Mouse (Mus musculus) CH12.LX (cell line): ENCODE measurements around the gene Tmed2. TPM values are rescaled to one million over a fixed set of nuclear protein-coding genes. Genes with fewer than 3 reads are reported as not detected.

Source experiments
- DNase-seq: peaks from one replicate; pipeline ENCODE4 v3.0.0-alpha.2; 2013; ENCODE audit errors: extremely low read depth
- H3K27ac ChIP-seq: 2 replicates; pipeline ENCODE4 v1.5.1; 2012; ENCODE audit warnings: low read depth, mild to moderate bottlenecking, control low read depth, moderate library complexity; ENCODE audit not compliant: insufficient read depth
- H3K27me3 ChIP-seq: replicated peaks from 2 replicates; pipeline ENCODE3; 2012; ENCODE audit warnings: inconsistent platforms
- H3K36me3 ChIP-seq, 2 experiments: replicated peaks in 1 of 2; 2 replicates each; pipeline versions ENCODE3 to v1.6.1; 2012; ENCODE audit warnings: inconsistent platforms in 1 of 2, low read length in 1 of 2, mild to moderate bottlenecking in 1 of 2, mixed read lengths in 1 of 2, moderate library complexity in 1 of 2; ENCODE audit not compliant: control insufficient read depth in 1 of 2, insufficient read depth in 1 of 2
- H3K4me1 ChIP-seq, 2 experiments: 2 replicates each; pipeline ENCODE4 v1.6.1; 2012; ENCODE audit warnings: inconsistent platforms in 1 of 2, moderate library complexity in 1 of 2; ENCODE audit not compliant: insufficient read depth in 2 of 2, control insufficient read depth in 1 of 2
- H3K4me2 ChIP-seq: 2 replicates; pipeline ENCODE4 v1.6.1; 2012; ENCODE audit warnings: low read depth, mild to moderate bottlenecking, control low read depth; ENCODE audit not compliant: poor library complexity, insufficient read depth, severe bottlenecking
- H3K4me3 ChIP-seq, 3 experiments: fragments of 150-350 bp in 1 of 3; sonication (generic) in 1 of 3; replicated peaks in 1 of 3; 2 replicates each; pipeline versions ENCODE3 to v1.5.1; 2011 to 2012; ENCODE audit warnings: low read depth in 2 of 3, low read length in 2 of 3, mild to moderate bottlenecking in 2 of 3, moderate library complexity in 2 of 3, control low read depth in 1 of 3, improper control_type of control experiment in 1 of 3, inconsistent platforms in 1 of 3, mixed read lengths in 1 of 3; ENCODE audit not compliant: poor library complexity in 1 of 3
- H3K79me2 ChIP-seq: replicated peaks from 2 replicates; pipeline ENCODE4 v1.6.1; 2012; ENCODE audit warnings: mild to moderate bottlenecking, moderate library complexity; ENCODE audit not compliant: control insufficient read depth, poor library complexity, insufficient read depth, severe bottlenecking; ENCODE audit errors: extremely low read depth
- H3K9ac ChIP-seq: 2 replicates; pipeline ENCODE4 v1.6.1; 2012; ENCODE audit warnings: low read depth, mild to moderate bottlenecking, control low read depth, moderate library complexity; ENCODE audit not compliant: insufficient read depth
- H3K9me3 ChIP-seq: replicated peaks from 2 replicates; pipeline ENCODE3; 2012; ENCODE audit warnings: low read length, inconsistent platforms, mixed read lengths
- CHD1 ChIP-seq: IDR thresholded peaks from 2 replicates; pipeline ENCODE4 v1.6.1; 2012; ENCODE audit warnings: low read depth, low read length, improper control_type of control experiment, inconsistent platforms
- CHD2 ChIP-seq: IDR thresholded peaks from 2 replicates; pipeline ENCODE4 v1.6.1; 2011; ENCODE audit warnings: low read length, improper control_type of control experiment
- CTCF ChIP-seq, 2 experiments: IDR thresholded peaks in 1 of 2; conservative IDR thresholded peaks in 1 of 2; 2 replicates each; pipeline ENCODE4 v1.5.1; 2011 to 2012; ENCODE audit warnings: low read depth in 2 of 2, low read length in 2 of 2, improper control_type of control experiment in 1 of 2, inconsistent platforms in 1 of 2, mild to moderate bottlenecking in 1 of 2, moderate library complexity in 1 of 2
- E2F4 ChIP-seq: IDR thresholded peaks from 2 replicates; pipeline ENCODE4 v1.6.1; 2011; ENCODE audit warnings: low read depth, low read length, improper control_type of control experiment; ENCODE audit not compliant: insufficient replicate concordance
- ELF1 ChIP-seq: IDR thresholded peaks from 2 replicates; pipeline ENCODE4 v1.6.1; 2014; ENCODE audit warnings: low read depth, mild to moderate bottlenecking, inconsistent platforms, low read length, improper control_type of control experiment
- ETS1 ChIP-seq: conservative IDR thresholded peaks from 2 replicates; pipeline ENCODE4 v1.6.1; 2012; ENCODE audit warnings: low read depth, mild to moderate bottlenecking, inconsistent platforms, low read length, improper control_type of control experiment, moderate library complexity
- GABPA ChIP-seq: IDR thresholded peaks from 2 replicates; pipeline ENCODE4 v1.6.1; 2012; ENCODE audit warnings: low read depth, low read length, improper control_type of control experiment, inconsistent platforms; ENCODE audit not compliant: insufficient replicate concordance
- HCFC1 ChIP-seq: IDR thresholded peaks from 2 replicates; pipeline ENCODE4 v1.6.1; 2012; ENCODE audit warnings: low read depth, mild to moderate bottlenecking, inconsistent platforms, low read length, improper control_type of control experiment
- IRF4 ChIP-seq: IDR thresholded peaks from 2 replicates; pipeline ENCODE4 v1.6.1; 2014; ENCODE audit warnings: low read depth, mild to moderate bottlenecking, inconsistent platforms, low read length, improper control_type of control experiment
- JUND ChIP-seq: conservative IDR thresholded peaks from 2 replicates; pipeline ENCODE4 v1.6.1; 2011; ENCODE audit warnings: low read depth, low read length, improper control_type of control experiment
- KAT2A ChIP-seq: IDR thresholded peaks from 2 replicates; pipeline ENCODE4 v1.6.1; 2012; ENCODE audit warnings: low read length, improper control_type of control experiment, inconsistent platforms; ENCODE audit not compliant: insufficient replicate concordance
- MAFK ChIP-seq: IDR thresholded peaks from 2 replicates; pipeline ENCODE4 v1.6.1; 2011; ENCODE audit warnings: low read length, improper control_type of control experiment; ENCODE audit not compliant: insufficient replicate concordance
- MAX ChIP-seq: IDR thresholded peaks from 2 replicates; pipeline ENCODE4 v1.6.1; 2011; ENCODE audit warnings: low read length, improper control_type of control experiment
- MAZ ChIP-seq: IDR thresholded peaks from 2 replicates; pipeline ENCODE4 v1.6.1; 2012; ENCODE audit warnings: low read depth, mild to moderate bottlenecking, inconsistent platforms, low read length, improper control_type of control experiment, moderate library complexity
- MEF2A ChIP-seq: IDR thresholded peaks from 2 replicates; pipeline ENCODE4 v1.6.1; 2014; ENCODE audit warnings: low read depth, mild to moderate bottlenecking, inconsistent platforms, low read length, improper control_type of control experiment, borderline replicate concordance
- MXI1 ChIP-seq: IDR thresholded peaks from 2 replicates; pipeline ENCODE4 v1.6.1; 2011; ENCODE audit warnings: mild to moderate bottlenecking, low read depth, low read length, improper control_type of control experiment
- MYC ChIP-seq: IDR thresholded peaks from 2 replicates; pipeline ENCODE4 v1.6.1; 2011; ENCODE audit warnings: low read depth, mild to moderate bottlenecking, improper control_type of control experiment, low read length
- NELFE ChIP-seq: IDR thresholded peaks from 2 replicates; pipeline ENCODE4 v1.6.1; 2011; ENCODE audit warnings: low read depth, low read length, improper control_type of control experiment
- NRF1 ChIP-seq: IDR thresholded peaks from 2 replicates; pipeline ENCODE4 v1.6.1; 2014; ENCODE audit warnings: low read depth, mild to moderate bottlenecking, inconsistent platforms, low read length, improper control_type of control experiment, moderate library complexity
- PAX5 ChIP-seq: IDR thresholded peaks from 2 replicates; pipeline ENCODE4 v1.6.1; 2012; ENCODE audit warnings: low read length, inconsistent platforms, mixed read lengths
- POLR2AphosphoS2 ChIP-seq: IDR thresholded peaks from 2 replicates; pipeline ENCODE4 v1.6.1; 2011; ENCODE audit warnings: low read depth, low read length, improper control_type of control experiment
- RAD21 ChIP-seq: IDR thresholded peaks from 2 replicates; pipeline ENCODE4 v1.6.1; 2011; ENCODE audit warnings: low read depth, mild to moderate bottlenecking, low read length, improper control_type of control experiment, moderate library complexity
- SIN3A ChIP-seq: IDR thresholded peaks from 2 replicates; pipeline ENCODE4 v1.6.1; 2012; ENCODE audit warnings: low read length, improper control_type of control experiment, inconsistent platforms
- TCF12 ChIP-seq: IDR thresholded peaks from 2 replicates; pipeline ENCODE4 v1.6.1; 2014; ENCODE audit warnings: low read depth, mild to moderate bottlenecking, inconsistent platforms, low read length, improper control_type of control experiment
- UBTF ChIP-seq: IDR thresholded peaks from 2 replicates; pipeline ENCODE4 v1.6.1; 2012; ENCODE audit warnings: low read depth, mild to moderate bottlenecking, inconsistent platforms, low read length, improper control_type of control experiment, moderate library complexity
- USF2 ChIP-seq: conservative IDR thresholded peaks from 2 replicates; pipeline ENCODE4 v1.6.1; 2011; ENCODE audit warnings: low read depth, low read length, improper control_type of control experiment
- ZKSCAN1 ChIP-seq: IDR thresholded peaks from 2 replicates; pipeline ENCODE4 v1.6.1; 2012; ENCODE audit warnings: low read depth, inconsistent platforms, low read length, improper control_type of control experiment, borderline replicate concordance
- ZNF384 ChIP-seq: IDR thresholded peaks from 2 replicates; pipeline ENCODE4 v1.6.1; 2012; ENCODE audit warnings: low read depth, low read length, improper control_type of control experiment, inconsistent platforms
- dilution Hi-C: fragments of 300-500 bp; cut with MboI; formaldehyde crosslinking; loops from 2 replicates; pipeline ENCODE4 v1.14.3; 2020; ENCODE audit warnings: low sequenced_read_pairs; ENCODE audit not compliant: extremely low pct_unique_long_range_greater_than_20kb, extremely low pct_ligation_motif_present
- in situ Hi-C: fragments of 300-500 bp; cut with MboI; formaldehyde crosslinking; loops from 3 replicates; pipeline ENCODE4 v1.14.3; 2019; ENCODE audit warnings: low sequenced_read_pairs, low pct_ligation_motif_present, low pct_unique_long_range_greater_than_20kb, mixed read lengths
- polyA plus RNA-seq: library from polyadenylated mRNA; unstranded; fragments of >175 nt; gene quantifications from 2 replicates; pipeline ENCODE4 v1.2.1, GENCODE M21; 2012; ENCODE audit warnings: low read depth; ENCODE audit not compliant: insufficient read length
- total RNA-seq, 2 experiments: library from RNA; depleted of rRNA; stranded (reverse); fragments of 300-350 nt in 1 of 2; fragments of >200 nt in 1 of 2; gene quantifications; 2 replicates each; pipeline ENCODE4 v1.2.3; 2012 to 2014

Tmed2 gene
- total and polyA plus RNA-seq, 3 experiments = 205 to 769 (median 301) TPM

GRCm38 (mm10) chr5:124509200-124509599, 31.3 kb upstream of the Tmed2 start:
- Histone ChIP-seq H3K79me2 (no peaks in the 10 kb centered on the region), H3K4me3 (no peak overlapping the region), H3K9me3 (no peaks in the 10 kb centered on the region), H3K27me3 (no peaks in the 10 kb centered on the region), H3K27ac (no peak overlapping the region), H3K9ac (no peak overlapping the region), H3K4me1 (peaks cover 7 to 15% of the 10 kb centered on the region in 2 experiments; a peak in 3 of 4 replicates), H3K36me3 (peaks cover under 1 to 17% of the 10 kb centered on the region in 2 experiments), H3K4me2 (no peak overlapping the region)
- no peak for DNase-seq
- TF ChIP-seq MXI1 = no peak
- no peak for TF ChIP-seq ELF1
- TF ChIP-seq CHD1 = no peak
- TF ChIP-seq NRF1 = no peak
- TF ChIP-seq USF2 = no peak
- TF ChIP-seq MEF2A = no peak
- TF ChIP-seq MAZ = no peak
- TF ChIP-seq RAD21 = no peak
- no peak for TF ChIP-seq SIN3A
- TF ChIP-seq PAX5 = no peak
- no peak for TF ChIP-seq CTCF (conservative IDR thresholded peaks at IDR 0.05 in 1 of 2, IDR thresholded peaks at IDR 0.05 in 1 of 2; ENCODE audit: low read depth in 2 of 2, low read length in 2 of 2)
- TF ChIP-seq CHD2 = no peak
- TF ChIP-seq MYC = no peak
- in situ Hi-C loops = no loop called here
- dilution Hi-C loops = no loop called here

DNA sequence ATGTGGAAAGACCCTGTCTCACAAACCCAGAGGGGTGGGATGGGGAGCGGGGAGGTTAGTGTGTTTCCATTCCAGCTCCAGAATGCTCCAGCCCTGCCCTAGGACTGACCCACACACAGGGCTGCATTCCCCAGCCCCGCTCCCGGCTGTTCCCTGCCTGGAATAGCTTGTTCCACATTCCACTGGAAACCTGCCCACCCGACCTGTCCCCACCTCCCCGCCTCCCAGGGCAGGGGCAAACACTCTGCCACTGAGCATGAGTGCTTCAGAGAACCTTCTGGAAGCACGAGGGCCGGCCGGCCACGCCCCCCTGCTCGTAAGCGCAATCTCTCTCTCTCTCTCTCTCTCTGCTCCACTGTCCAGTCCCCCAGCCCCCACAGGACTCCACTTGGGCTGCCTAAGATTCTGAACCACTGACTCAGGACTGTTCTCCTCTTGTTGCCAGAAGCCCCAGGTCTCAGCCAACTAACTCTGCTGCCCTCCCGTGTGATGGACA, 30.7 kb upstream of the Tmed2 start:
- in situ Hi-C loops (no loop called here), dilution Hi-C loops (no loop called here)
- DNase-seq = no peak
- Histone ChIP-seq H3K27ac (no peak overlapping the region), H3K36me3 (peaks cover 5 to 21% of the 10 kb centered on the region in 2 experiments), H3K4me3 (no peak overlapping the region), H3K4me1 (peaks cover 10 to 19% of the 10 kb centered on the region in 2 experiments), H3K4me2 (no peak overlapping the region), H3K9ac (no peak overlapping the region), H3K27me3 (no peaks in the 10 kb centered on the region), H3K79me2 (no peaks in the 10 kb centered on the region), H3K9me3 (no peaks in the 10 kb centered on the region)
- TF ChIP-seq MXI1 (no peak), MAX (no peak), HCFC1 (no peak), CHD2 (no peak), ETS1 (no peak), MAFK (no peak), POLR2AphosphoS2 (no peak), KAT2A (no peak), RAD21 (no peak), IRF4 (no peak), E2F4 (no peak), ZNF384 (no peak), CTCF (conservative IDR thresholded peaks at IDR 0.05 in 1 of 2, IDR thresholded peaks at IDR 0.05 in 1 of 2; ENCODE audit: low read depth in 2 of 2, low read length in 2 of 2) (no peak), JUND (no peak), TCF12 (no peak), MAZ (no peak), ZKSCAN1 (no peak), UBTF (no peak), NELFE (no peak), GABPA (no peak)
